Mouse (Mus musculus) gonadal fat pad, adult 2 months (tissue): ENCODE data around the gene Map4k1. TPM values are rescaled to one million over a fixed set of nuclear protein-coding genes. Genes with fewer than 3 reads are reported as not detected.
"Not testable (repeated sequence)": the region's sequence is repeated elsewhere in the genome, so short reads cannot be mapped to it uniquely, and the experiment has no call there.

Experiments used
- DNase-seq: peaks from one replicate; pipeline ENCODE4 v3.0.0-alpha.2; 2012; ENCODE audit warnings: low read depth
- polyA plus RNA-seq: library from polyadenylated mRNA; depleted of rRNA; stranded (reverse); fragments of >200 nt; gene quantifications from 2 replicates; pipeline ENCODE4 v1.2.3, GENCODE M21; 2012

Map4k1 gene
- polyA plus RNA-seq, 1 experiment: 6.2 TPM

DNA sequence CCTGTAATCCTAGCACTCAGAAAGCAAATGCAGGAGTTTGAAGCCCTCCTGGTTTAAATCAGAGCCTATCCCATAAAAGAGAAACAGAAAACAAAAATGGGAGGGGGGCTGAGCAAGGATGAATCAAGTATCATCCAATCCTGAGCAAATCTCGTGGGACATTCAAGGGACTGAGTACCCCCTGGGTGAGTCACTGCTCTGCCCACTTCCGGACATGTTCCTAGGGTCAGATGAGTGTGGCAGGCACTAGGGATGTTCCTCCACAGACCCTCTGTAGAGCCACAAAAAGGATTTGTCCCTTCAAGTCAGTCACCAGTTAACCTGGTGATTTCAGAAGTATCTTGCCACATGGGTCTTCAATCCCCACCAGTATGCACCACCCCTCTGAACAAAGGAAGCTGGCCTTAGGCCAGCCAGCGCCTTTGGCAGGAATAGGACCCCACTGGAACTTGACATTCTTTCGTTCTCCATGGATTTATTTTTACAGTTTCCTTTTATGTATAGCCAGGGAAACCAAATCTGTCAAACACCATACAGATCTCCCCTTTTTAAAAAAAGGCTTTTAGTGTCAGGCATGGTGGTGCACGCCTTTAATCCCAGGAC is 26.5 kb upstream of the Map4k1 start:
- DNase-seq: no peak

GRCm38 (mm10) chr7:28956270-28956669 is 25.6 kb upstream of the Map4k1 start:
- no peak for DNase-seq

DNA sequence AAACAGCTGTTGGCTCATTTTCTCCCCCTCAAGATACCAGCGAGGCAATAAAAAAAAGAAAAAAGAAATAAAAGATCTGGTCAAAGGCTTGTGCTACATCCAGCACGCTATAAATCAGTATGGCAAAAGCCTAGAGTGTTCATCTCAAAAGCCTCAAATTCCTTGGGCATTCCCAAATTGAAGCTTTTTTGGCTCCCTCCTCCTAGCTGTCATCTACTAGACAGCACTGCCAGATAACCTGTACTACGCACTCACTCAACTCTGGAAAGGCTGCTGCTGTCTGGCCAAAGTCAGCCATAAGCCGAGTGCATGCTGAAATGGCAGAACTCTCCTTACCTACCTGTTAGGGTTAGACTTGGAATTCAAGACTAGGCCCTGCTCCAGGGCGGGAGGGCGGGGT is 24.6 kb upstream of the Map4k1 start:
- DNase-seq: no peak

- no peak for DNase-seq
Measured at GRCm38 (mm10) chr7:28957997-28958725, 23.7 kb upstream of the Map4k1 start.

GRCm38 (mm10) chr7:28958770-28959169 is 23.1 kb upstream of the Map4k1 start:
- no peak for DNase-seq

DNA sequence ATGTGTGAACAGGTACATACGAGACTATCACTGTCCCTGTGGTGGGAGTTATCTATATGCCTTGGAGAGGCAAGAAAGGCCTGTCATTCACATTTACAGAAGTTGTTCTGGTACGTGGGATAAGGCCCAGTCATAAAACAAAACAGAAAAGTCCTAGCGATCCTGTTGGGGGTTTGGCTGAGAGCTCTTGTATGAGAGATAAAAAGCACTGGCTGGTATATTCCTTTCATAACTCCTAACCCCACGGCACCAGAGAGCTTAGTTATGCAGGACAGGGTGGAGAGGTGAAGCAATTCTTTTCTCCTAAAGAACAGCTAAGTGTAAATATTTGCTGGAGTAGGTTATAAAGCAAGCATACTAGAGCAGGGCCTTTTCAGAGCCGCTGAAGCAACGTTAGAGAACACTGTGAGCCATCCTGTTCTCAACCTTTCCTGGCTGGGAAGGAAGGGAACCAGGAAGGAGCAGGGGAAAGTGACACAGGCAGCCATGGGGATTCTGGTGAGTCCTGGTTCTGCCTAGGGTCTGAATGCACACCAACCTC is 22.3 kb upstream of the Map4k1 start:
- no peak for DNase-seq

DNA sequence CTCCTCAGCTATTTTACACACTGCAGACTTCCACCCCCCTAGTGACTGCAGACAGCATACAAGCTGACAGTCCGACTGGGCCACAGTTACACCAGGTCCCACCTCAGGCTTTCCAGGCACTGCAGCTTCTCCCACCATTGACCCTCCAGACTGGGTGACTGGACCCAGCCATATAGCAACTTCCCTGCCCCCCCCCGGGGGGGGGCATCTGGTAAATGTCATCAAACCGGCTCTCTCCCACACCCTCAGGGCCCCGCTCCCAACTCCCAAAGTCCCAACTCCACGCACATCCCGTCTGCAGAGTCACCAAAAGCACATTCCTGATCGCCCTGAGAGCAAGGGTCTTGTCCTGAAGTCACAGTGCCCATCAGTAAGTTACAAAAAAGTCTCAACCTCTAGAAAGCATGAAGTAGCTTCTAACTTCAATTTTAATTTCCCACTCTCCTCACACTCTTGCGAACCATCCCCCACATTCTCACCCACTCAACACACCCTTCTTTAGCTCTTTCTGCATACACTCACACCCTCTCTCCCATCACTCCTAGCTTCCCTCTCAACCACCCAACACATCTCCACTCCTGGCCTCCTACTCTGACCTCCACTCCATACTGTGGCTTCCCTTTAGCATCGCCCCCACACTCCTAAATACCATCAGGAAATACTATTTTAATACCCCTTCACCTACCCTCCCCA is 21.4 kb upstream of the Map4k1 start:
- DNase-seq: no peak

GRCm38 (mm10) chr7:28961584-28961926 is 20.3 kb upstream of the Map4k1 start:
- DNase-seq: no peak

GRCm38 (mm10) chr7:28961927-28962670 is 19.8 kb upstream of the Map4k1 start, which contains the start of gene Actn4:
Gene Actn4, minus strand, starts transcription at chr7:28962340.
- DNase-seq: no peak

GRCm38 (mm10) chr7:28963399-28963923 is 18.4 kb upstream of the Map4k1 start:
- DNase-seq: no peak

DNA sequence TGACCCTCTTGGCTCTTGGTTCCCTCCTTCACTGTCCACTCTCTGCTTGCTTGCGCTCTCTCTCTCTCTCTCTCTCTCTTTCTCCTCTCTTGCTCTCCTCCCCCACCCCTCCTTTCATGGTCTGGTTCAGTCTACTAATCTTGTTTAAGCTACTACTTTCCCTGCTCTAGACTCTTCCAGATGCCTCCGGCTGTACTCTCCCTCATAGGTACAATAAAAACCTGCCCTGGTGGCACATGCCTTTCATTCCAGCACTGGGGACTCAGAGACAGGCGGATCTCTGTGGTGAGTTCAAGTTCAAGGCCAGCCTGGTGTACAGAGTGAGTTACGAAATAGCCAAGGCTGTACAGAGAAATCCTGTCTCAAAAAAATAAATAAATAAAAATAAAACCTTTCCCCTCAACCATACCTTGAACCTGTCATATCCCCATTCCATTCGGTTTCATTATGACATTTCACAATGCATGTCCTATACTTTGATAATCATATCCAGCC is 16.5 kb upstream of the Map4k1 start:
- DNase-seq: no peak

DNA sequence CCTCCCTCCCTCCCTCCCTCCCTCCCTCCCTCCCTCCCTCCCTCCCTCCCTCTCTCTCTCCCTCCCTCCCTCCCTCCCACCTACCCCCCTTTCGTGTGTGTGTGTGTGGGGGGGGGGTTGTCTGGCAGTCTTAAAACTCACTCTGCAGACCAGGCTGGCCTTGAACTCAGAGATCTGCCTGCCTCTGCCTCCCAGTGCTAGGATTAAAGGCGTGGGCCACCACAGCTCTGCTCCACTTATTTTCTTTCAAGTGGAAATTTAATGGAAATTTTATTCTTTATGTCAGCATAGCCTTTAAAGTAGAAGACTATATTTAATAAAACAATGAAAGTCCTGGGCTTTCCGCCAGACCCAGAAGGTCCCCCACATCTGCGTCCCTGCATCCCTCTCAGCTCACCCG is 15.7 kb upstream of the Map4k1 start:
- DNase-seq: no peak

DNA sequence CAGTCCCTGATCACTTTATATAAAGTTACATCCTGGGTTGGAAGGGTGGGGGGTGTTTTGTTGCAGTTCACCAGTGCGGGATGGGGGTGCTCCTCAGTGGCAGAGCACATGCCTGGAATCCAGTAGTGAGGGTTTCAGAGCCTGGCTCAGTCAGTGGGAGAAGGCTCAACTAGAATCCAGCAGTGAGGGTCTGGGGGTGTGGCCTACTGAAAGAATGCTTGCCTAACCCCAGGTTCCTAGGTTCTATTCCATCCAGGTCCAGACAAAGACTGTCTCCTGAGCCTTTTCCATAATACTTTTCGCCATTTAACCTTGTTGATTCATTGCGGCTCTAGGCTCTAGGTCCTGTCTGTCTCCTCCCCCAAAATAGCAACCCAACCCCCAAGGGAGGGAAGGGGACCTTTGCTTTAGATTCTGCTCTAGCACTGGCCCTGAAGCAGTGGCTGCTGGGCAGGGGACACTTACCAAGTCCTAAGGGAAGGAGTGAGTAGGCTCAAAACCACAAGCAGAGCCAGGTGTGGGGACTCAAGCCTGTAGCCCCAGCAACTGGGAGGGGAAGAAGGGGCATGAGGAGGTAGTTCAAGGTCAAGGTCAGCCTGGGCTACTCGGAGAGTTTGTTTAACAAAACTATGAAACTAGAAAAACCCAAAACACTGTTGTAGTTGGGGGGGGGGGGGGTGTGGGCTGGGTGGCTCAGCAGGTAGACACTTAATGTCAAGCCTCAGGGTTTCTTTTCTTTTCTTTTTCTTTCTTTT is 14.9 kb upstream of the Map4k1 start:
- no peak for DNase-seq

DNA sequence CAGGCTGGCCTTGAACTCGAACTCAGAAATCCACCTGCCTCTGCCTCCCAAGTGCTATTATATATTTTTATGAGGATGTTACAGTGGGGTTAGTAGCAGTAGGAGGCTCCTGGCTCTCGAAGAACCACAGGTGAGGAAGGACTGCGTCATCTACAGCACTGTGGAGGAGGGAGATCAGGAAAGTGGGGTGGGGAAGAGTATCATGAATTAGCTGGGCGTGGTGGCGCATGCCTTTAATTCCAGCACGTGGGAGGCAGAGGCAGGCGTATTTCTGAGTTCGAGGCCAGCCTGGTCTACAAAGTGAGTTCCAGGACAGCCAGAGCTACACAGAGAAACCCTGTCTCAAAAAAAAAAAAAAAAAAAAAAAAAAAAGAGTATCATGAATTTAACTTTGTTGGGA is 13.7 kb upstream of the Map4k1 start:
- not testable (repeated sequence) for DNase-seq

DNA sequence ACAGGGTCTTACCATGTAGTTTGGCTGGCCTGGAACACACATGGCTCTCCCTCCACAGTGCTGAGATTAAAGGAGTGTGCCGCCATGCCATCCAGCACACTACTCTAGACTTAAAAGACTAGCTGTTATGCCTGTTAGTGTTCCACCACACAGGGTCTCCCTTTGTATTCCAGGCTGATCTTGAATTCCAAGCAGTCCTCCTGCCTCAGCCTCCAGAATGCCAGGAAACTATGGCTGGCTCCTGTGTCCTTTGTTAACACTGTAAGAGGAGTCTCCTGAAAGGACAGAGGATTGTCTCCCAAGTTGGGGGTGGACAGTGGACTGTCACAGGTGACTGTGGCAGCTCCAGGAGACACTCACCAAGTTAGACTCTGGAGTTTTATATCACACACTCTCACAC is 12.6 kb upstream of the Map4k1 start:
- DNase-seq: no peak

- DNase-seq: no peak
Measured at GRCm38 (mm10) chr7:28969672-28970394, 12.0 kb upstream of the Map4k1 start.

DNA sequence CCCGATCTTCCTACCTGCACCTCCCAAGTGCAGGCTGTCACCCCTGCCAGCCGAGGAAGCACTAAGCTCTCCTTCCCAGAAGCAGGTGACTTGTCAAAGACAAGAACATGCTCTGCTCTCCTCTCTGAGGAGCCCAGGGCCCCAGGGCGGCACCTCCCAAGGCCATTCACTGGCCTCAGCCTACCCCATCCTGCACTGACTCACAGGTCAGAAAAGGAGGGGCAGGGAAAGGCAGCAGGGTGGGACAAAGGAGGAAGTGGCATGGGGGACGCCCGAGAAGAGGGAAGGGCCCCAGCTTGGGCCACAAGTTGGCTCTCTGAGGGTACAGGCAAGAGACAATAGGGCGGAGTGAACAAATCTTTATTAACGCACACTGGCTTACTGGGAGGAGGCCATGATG is 10.8 kb upstream of the Map4k1 start:
- DNase-seq: no peak

DNA sequence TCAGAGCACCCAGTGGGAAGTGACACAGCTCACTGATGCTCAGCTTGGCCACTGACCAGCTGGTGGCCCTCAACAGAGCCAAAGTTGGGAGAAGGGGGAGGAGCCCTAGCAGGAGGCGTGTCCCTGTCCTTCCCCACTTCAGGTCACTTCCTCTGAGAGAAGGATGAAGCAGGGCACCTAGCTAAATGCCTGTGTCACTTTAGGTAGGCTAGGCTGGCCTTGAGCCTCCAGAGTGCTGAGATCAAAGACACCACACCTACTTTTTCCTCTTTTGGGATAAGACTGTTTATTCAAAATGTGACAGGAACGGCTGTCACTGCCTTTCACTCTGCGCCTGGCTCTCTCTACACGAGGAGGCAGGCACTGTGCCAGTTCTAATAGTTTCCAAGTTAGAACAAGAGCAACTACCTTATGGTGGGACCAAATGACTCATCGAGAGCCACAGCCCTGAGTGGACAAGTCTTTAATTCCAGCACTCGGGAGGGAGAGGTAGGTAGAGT is 10.0 kb upstream of the Map4k1 start:
- DNase-seq: no peak

DNA sequence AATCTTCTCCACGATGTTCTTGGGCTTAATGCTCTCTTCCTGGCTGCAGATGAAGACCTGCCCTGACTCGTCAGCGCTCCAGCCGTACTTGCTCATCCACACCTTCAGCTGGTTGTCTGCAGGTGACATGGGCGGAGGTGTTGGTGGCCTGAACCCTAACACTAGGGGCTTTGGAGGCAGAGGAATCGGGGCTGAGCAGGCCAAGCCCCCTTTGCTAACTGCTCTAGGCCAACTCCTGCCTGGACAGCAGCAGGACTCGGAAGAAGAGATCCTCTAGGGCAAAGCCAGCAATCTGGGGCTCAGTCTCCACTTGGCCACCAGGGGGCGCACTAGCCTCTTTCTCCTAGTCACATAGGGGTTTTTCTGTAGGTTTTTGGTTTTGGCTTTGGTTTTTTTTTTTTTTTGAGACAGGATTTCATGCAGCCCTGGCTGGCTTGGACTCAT is 9.3 kb upstream of the Map4k1 start:
- DNase-seq: no peak

DNA sequence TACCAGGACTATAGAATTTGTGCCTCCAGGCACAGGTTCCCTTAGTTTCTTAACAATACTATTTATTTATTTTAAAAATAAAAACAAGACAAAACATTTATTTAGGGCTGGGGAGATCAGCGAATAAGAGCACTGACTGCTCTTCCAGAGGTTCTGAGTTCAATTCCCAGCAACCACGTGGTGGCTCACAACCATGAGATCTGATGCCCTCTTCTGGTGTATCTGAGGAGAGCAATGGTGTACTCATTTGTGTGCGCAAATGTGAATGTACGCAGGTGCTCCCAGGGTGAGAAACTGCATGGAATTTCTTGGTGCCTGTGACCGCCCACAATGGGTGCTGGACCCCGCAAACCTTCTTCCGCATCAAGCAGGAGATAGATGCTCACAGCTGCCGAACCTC is 8.8 kb upstream of the Map4k1 start:
- no peak for DNase-seq
